Mouse (Mus musculus): ENCODE measurements at regions not wholly inside any gene's neighbourhood (a gene's known extent, or its start where the extent isn't known, plus 50 kb on each side); places are given as distances from the start of the nearest gene placed in this dataset.

- TF ChIP-seq CTCF (IDR thresholded peaks at IDR 0.05; ENCODE audit: extremely low read depth, insufficient read length, insufficient replicate concordance, low read depth, low read length) (no peak), POLR2A (IDR thresholded peaks at IDR 0.05; ENCODE audit: low read depth, low read length) (no peak)
These were observed 217.5 kb downstream of the Zfp36l1 start for GRCm38 (mm10) chr12:79895324-79895723.

Measured in small intestine, adult 2 months (tissue).